In genomic region chr3:146286118-146286517, GRCm38 (mm10) we compare ENCODE assay signal across 23 mouse cellular contexts.
DNase-seq lines count a peak whose midpoint lies in the region; ATAC-seq lines count a peak whose summit lies in the region.
"Had no signal": no experiment of that assay in that cellular context is flagged by ENCODE, and none has a peak within 500 bp of the region (broad histone marks: within the 10 kb centered on the region; RNA-seq: fewer than 3 reads in every experiment).

No protein-coding gene starts in this region.

- peaks cover 21% of the 10 kb centered on the region for H3K4me1 ChIP-seq in heart, embryonic 12.5 days (replicated peaks)
- H3K4me1 ChIP-seq: embryonic facial prominence, embryonic 15.5 days; forebrain, embryonic 15.5 days; hindbrain, embryonic 12.5 days had no signal

- no peak for ATAC-seq in heart, embryonic 12.5 days (ENCODE audit: insufficient number of reproducible peaks, low FRiP score)
- ATAC-seq: forebrain, embryonic 15.5 days; hindbrain, embryonic 16.5 days; inflammation-experienced regulatory T-cells, adult 6 months; intestine, postnatal 0 days had no signal

- 70% methylated on average over 4 of the region's 4 CpGs for whole genome bisulfite sequencing in heart, embryonic 12.5 days

- H3K9me3 ChIP-seq in heart, embryonic 12.5 days (replicated peaks) = no peaks in the 10 kb centered on the region
- H3K9me3 ChIP-seq: embryonic facial prominence, embryonic 15.5 days; forebrain, embryonic 15.5 days; hindbrain, embryonic 12.5 days had no signal

- peak overlapping the region; percentile 26; the same call in 1 of the 2 replicates for H3K27ac ChIP-seq in heart, embryonic 12.5 days (ENCODE audit: poor library complexity, severe bottlenecking)
- H3K27ac ChIP-seq: embryonic facial prominence, embryonic 15.5 days; forebrain, embryonic 15.5 days; gastrocnemius, adult 2 months; hindbrain, embryonic 12.5 days had no signal

- H3K36me3 ChIP-seq in heart, embryonic 12.5 days = peaks cover 28% of the 10 kb centered on the region
- H3K36me3 ChIP-seq: embryonic facial prominence, embryonic 15.5 days; forebrain, embryonic 15.5 days; hindbrain, embryonic 12.5 days had no signal

- H3K9ac ChIP-seq in heart, embryonic 12.5 days = no peak overlapping the region
- H3K9ac ChIP-seq: embryonic facial prominence, embryonic 15.5 days; forebrain, embryonic 15.5 days; hindbrain, embryonic 12.5 days had no signal

- DNase-seq in heart, postnatal 14 days = no peak
- peak; percentile 33 to 58 for DNase-seq in left cerebral cortex, postnatal 14 days (ENCODE audit: low spot score in 2 of 2)
- DNase-seq in left cerebral cortex, postnatal 4 days = no peak
- DNase-seq in brain, adult 2 months (ENCODE audit: low read depth, low spot score) = peak; percentile 47
- DNase-seq in kidney, postnatal 36 days = no peak
- DNase-seq: adrenal gland, adult 8-10 months; adrenal gland, postnatal 36 days; cerebellum, adult 11 months; cerebellum, adult 8-10 months; cerebellum, postnatal 14 days; embryo, embryonic 11 days; gastrocnemius, adult 2 months; gastrocnemius, postnatal 25 days; heart, postnatal 4 days had no signal

- H3K27me3 ChIP-seq in heart, embryonic 12.5 days (replicated peaks) = no peaks in the 10 kb centered on the region
- H3K27me3 ChIP-seq: embryonic facial prominence, embryonic 15.5 days; forebrain, embryonic 15.5 days; hindbrain, embryonic 12.5 days had no signal

- intact Hi-C loops in heart, postnatal 14 days (cut with DNase I) = no loop called here
- intact Hi-C loops in left cerebral cortex, postnatal 14 days (cut with DNase I) = no loop called here
- intact Hi-C loops in left cerebral cortex, postnatal 4 days (cut with DNase I) = no loop called here

- H3K4me3 ChIP-seq in heart, embryonic 12.5 days = no peak overlapping the region
- H3K4me3 ChIP-seq: embryonic facial prominence, embryonic 15.5 days; erythroblast, embryonic 14.5 days; forebrain, embryonic 15.5 days; gastrocnemius, adult 2 months; hindbrain, embryonic 12.5 days had no signal

- no peak overlapping the region for H3K4me2 ChIP-seq in heart, embryonic 12.5 days
- H3K4me2 ChIP-seq: embryonic facial prominence, embryonic 15.5 days; forebrain, embryonic 15.5 days; heart, embryonic 11.5 days; hindbrain, embryonic 12.5 days had no signal

Comparison
In these comparisons a context has a peak if more than half of its experiments do, and no peak if none do; other contexts are left out.
1. DNase-seq: peak in left cerebral cortex, postnatal 14 days (2 of 2) and brain, adult 2 months (single experiment); none in heart, postnatal 14 days (0 of 2), left cerebral cortex, postnatal 4 days (single experiment) and kidney, postnatal 36 days (0 of 2).